Mouse (Mus musculus) myocyte (in vitro differentiated cells): ENCODE data around the gene Mapk8ip3.

Experiments
- MAX ChIP-seq: IDR thresholded peaks from one replicate; pipeline ENCODE4 v1.6.1; 2011; ENCODE audit warnings: low read depth, mild to moderate bottlenecking, control low read depth
- MYOG ChIP-seq, 3 experiments: IDR thresholded peaks; one replicate each; pipeline ENCODE4 v1.6.1; 2011; ENCODE audit warnings: control low read depth in 2 of 3, low read depth in 2 of 3, mild to moderate bottlenecking in 2 of 3; ENCODE audit not compliant: insufficient read length in 2 of 3, control insufficient read depth in 1 of 3, insufficient read depth in 1 of 3
- POLR2A ChIP-seq: IDR thresholded peaks from one replicate; pipeline ENCODE4 v1.6.1; 2011; ENCODE audit warnings: low read depth, mild to moderate bottlenecking, control low read depth, moderate library complexity; ENCODE audit not compliant: insufficient read length
- TCF12 ChIP-seq: IDR thresholded peaks from one replicate; pipeline ENCODE4 v1.6.1; 2011; ENCODE audit warnings: mild to moderate bottlenecking, control low read depth; ENCODE audit not compliant: poor library complexity, insufficient read depth, severe bottlenecking
- TCF3 ChIP-seq: IDR thresholded peaks from one replicate; pipeline ENCODE4 v1.6.1; 2011; ENCODE audit warnings: low read depth, control low read depth; ENCODE audit not compliant: insufficient read length

DNA sequence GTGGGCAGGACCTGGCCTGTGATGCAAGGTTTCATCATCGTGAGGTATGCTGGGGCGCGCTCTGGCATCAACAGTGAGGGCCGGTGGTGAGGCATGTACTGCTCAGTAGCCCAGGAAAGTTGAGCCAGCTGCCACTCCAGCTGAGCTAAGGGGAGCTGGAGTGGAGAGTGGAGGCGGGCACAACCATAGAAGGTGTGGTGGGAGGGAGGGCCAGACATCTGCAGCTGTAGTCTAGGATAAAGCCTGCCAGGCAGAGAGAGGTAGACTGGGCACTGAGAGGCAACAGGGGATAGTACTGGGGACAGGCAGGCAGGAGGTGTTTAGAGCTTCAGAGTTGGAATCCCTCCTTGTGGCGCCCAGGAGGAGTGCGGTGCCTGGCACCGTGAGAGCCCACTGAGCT lies 76.7 kb downstream of the Mapk8ip3 start:
- TF ChIP-seq POLR2A (no peak), MYOG (IDR thresholded peaks at IDR 0.05; ENCODE audit: control insufficient read depth in 1 of 3, insufficient read depth in 1 of 3, insufficient read length in 2 of 3, low read depth in 2 of 3) (no peak), TCF12 (no peak), TCF3 (no peak), MAX (no peak)
